Mouse (Mus musculus): ENCODE results near the gene Fam131b.

GRCm38 (mm10) chr6:42282865-42283528, 41.4 kb downstream of the Fam131b start:
- TF ChIP-seq ZC3H11A (IDR thresholded peaks at IDR 0.05; ENCODE audit: borderline replicate concordance, low read depth, low read length), result no peak
- TF ChIP-seq CHD2 (IDR thresholded peaks at IDR 0.05; ENCODE audit: low read depth, low read length), result no peak
- TF ChIP-seq HCFC1 (IDR thresholded peaks at IDR 0.05; ENCODE audit: borderline replicate concordance, insufficient read depth, low read length), result no peak
- no peak for TF ChIP-seq ZNF384 (IDR thresholded peaks at IDR 0.05; ENCODE audit: low read depth, low read length)
